Mouse (Mus musculus): ENCODE data around the gene Tsku.
A peak's percentile ranks its signal among the peaks of the same experiment; 100 is the strongest.

Tsku gene

DNA sequence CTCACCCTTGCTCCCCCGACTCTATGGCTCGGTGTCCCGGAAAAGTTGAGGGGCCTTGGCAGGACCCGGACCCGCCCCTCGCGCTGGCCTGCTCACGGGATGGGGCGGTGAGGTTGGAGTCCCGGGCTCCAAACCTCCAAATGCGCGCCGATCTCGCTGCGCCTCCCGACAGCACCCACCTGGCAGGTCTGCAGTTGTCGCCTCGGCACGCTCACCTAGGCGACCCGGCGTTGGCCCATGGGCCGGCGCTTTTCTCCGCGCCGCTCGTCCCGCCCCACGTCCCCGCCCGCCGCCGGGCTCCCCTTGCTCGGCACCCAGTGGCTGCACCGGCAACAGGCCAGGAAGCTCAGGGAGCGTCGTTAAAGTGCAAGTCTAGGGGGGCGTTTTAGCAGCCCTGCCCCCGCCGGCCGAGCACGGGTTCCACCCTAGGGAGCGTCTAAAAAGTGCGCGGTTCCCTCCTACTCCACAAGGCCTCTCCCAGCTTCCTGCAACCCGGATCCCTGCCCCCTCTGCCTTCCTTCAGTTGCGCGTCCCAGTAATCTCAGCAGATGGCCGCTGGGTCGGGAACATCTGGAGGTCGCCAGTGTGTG lies at the start of gene Tsku:
Gene Tsku (minus strand): TSS at position 266 of the 590 bp plus-strand sequence.
- peak; percentile 73 for DNase-seq

DNA sequence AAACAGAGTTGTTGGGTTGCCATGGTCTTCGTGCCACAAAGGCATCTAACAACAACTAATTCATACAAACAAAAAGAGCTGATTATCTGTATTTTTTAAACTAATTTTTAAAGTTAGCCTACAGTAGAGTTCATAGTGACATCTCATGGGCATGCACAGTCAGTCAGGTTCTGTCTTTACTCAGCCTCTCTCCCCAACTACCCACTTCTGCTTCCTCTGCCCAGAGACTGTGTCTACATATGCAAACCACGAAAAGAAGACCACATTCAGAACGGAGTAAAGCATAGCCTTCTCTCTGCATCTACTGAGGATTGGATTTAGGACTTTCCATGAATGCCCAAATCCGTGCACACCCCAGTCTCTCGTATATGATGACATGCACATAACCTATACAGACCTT lies 46.5 kb upstream of the Tsku start:
- DNase-seq: no peak

DNA sequence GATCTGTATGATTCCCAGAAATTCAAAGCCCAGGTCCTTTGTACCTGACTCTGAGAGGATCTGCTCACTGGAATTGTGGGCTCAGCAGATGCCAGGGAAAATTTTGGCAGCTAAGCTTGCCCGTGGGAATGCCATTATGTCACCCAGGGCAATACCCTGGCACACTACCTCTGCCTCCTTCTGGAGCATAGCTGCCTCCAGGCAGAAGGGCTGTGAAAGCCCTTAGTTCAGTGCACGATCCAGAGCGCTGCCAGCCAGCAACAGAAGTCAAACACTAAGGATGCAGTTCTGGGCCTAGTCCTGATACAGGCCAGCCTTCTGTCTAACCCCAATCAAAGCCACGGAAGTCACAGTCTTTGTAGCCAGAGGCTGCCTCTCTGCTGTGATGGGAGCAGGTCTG lies 42.9 kb upstream of the Tsku start:
- DNase-seq: no peak

DNA sequence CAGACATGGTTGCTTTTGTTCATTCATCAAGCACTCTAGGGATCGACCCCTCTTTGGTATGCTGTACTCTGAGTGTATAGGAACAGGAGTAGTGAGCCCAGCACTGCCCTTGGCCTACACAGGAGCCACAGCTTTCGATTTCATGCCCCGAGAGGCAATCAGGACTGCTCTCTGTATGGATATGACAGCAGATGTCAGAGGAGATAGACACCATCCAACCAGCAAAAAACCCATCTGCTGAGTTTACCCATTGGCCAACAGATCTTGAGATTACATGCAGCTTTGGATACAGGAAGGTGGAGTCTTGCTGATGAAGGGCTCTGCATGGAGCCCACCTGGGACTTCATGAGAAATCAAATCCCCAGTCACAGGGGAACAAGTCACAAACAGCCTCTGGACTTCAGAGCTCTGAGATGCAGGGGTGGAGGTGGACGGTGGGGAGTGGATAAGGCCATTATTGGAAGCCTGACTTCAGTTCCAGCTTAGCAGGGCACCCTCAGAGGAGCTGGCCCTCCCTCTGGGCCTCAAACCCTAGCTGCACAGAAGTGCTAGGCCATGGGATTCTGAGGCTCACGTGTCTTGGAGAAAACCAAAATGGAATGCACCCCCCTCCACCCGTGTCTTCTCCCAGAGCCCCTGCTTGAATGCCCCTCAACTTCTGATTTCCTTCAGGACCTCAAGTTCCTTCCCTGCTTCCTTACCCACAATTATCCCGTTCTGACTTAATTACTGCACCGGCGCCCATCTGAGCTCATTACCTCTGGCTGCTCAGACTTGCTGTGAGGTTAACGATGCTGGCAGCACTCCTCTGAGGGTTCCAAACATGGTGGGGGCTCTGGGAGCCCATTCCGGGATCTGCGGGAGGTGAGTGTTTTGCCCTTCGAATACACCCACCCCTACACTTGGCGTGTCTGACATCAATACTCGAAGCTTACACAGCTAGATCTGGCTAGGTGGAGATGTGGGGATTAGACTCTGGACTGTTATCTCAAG lies 41.8 kb upstream of the Tsku start:
- DNase-seq: no peak

DNA sequence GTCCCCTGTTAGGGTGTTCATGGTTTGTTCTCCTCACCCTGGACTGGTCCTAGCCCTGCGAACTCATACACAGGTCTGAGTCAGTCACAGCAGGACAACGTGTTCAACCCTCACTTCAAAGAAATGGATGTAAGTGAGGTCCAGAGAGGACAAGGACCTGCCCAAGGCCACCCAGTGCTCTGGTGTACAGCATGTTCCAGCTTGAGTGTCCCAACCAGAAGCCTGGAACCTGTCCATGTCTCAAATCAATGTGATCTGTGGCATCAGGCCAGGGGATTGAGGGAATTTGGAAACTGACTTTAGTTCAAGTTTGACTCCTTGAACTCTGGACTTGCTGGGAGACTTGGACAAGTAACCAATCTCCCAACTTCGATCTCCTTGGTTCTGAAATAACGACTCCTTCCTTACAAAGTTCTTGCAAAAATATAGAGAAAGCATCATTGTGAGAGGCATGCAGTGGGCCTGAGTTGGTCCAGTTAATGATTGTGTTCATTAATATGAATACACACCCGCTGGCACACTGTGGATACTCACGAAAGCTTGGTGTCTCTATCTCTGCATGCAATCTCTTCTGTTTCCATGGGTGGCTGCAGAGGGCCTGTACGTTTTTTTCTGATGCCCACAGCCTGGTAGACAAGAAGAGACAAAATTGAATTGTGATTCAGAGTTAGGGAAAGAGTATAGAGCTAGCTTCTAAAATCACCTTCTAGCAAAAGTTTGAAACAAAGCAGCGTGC lies 31.5 kb upstream of the Tsku start:
- no peak for DNase-seq

DNA sequence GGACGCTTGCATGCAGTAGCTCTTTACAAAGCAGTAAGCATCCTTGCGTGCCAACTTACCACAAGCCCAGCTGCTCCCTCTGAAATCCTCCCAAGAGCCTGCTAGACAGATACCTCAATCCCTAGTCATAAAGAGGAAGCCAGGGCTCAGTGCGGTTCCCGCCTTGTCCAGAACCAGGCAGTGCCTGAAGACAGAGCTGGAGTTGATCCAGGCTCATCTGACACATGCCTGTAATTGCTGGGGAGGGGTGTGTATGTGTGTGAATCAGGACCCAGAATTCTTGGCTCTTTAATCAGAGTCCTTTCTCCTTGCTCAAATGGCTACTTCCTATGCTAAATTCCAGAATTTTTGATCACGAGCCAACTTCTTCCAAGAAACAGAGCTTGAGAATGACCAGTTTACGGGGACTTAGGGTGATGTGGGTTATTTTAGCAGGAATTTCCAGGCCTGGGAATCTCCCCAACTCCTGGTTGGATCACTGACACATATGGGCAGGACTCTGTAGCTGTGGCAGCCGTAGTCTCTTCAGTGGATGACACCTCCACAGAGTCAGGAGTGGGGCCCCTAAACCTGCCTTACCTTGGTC lies 30.3 kb upstream of the Tsku start:
- DNase-seq: no peak

DNA sequence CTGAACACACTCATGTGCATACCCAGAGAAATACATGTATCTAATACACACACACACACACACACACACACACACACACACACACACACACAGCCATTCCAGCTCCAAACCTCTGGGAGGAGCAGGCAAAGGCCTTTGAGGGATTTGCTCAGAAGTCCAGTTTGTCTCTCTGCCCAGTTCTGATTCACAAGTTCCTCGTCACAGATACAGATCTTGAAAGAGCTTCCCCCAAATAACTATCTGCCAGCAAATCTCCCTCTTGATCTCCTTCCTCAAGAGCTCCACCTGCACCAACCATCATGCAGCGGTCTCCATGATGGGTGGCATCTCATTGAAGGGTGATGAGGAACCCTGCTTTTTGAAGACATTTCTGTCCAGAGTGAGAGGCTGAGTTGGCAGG lies 29.4 kb upstream of the Tsku start:
- no peak for DNase-seq

DNA sequence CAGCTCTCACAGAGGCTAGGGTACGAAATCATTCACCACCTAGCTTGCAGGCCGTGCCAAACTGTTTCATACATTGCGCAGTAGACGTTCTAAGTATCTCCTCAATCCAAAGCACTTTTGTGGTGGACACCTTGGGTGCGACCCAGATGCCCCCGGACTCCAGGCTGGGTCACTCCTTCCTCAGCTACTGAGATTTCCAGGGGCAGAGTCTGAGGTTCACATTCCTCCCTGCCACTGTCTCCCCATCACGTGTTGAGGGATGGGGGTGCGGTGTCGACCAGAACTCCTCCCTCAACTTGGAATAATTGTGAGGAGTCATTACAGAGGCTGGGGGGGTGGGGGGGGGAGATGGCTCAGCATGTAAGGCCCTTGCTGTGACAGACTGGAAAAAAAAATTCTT lies 28.5 kb upstream of the Tsku start:
- DNase-seq: no peak

DNA sequence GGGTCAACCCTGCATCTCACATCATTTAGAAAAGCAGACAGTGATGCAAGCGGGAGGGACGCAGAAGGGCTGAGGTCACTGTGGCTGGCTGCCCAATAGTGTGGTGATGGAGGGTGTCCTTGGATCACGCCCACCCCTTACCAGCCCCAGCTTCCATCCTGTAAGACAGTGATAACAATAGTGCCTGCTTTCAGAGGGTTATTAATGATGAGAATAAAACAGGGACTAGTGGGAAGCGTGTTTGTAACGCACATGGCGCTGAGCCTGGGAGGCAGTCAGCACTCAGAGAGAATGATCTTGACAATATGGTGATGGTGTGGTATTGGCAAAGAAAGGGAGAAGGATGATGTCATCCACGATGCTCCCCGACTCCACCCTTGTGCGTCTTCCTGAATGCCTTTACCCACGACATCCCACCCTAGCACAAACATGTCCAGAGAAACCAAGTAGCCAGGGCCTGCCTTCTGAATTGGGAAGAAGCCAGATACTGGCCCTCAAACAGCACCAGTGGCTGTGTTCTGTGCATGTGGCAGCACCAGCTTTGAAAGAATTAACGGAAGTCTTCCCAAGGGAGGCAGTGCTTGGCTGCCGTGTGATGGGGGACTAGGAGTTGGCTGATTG lies 27.9 kb upstream of the Tsku start:
- DNase-seq: peak; percentile 19

DNA sequence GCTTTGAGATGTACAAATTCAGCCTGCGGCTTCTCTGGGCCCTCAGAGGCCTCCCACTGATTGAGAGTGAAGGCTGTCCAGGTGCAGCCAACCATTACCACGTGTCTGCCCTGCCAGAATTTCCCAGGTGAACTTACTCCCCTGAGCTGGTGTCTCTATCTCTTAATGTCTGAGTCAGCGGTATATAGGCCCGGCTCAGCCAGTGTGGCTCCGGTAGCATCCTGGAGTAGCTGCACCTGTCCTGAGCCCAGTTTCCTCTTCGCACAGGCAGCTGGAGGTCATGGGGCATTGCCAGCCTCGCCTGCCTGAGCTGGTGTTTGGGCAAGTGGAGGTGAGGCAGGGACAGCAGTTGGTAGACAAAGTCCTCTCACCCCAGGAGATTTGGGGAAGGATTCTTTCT lies 26.1 kb upstream of the Tsku start:
- DNase-seq: no peak

DNA sequence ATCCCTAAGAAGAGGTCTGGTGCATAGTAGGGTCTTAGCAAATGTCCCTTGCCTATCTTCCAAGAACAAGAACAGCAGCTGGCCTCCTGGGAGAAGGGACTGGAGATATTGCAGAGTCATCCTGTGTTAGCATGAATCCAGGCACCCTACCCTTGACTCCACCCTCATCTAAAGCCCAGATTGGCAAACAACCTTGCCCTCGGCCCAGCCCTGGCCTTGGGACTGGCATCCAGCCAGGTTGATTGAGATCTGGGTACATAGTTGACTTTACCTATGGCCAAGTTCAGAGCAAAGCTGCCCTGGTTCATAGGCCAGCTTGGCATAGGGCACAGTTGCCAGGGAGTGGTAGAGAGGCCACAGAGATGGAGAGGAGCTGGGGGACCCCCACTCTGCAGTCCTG lies 24.0 kb upstream of the Tsku start:
- DNase-seq: no peak

DNA sequence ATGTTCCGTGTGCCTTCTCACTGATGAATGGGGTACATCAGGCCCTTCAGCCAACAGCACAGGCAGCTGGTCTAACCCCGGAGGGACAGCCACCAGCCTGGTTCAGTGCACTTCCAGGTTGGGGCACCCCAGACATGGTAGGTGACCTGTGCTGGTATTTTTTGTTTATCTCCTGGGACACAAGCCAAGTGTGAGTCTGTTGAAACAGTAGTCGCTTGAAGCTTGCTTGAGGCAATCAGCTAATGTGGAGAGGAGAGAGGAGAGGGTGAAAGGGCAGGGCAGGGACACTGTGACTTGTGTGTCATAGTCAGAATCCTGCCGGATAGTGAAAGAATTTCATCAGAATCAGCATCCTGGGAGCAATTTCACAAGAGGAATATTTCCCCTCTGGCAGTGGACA lies 22.2 kb upstream of the Tsku start:
- no peak for DNase-seq

DNA sequence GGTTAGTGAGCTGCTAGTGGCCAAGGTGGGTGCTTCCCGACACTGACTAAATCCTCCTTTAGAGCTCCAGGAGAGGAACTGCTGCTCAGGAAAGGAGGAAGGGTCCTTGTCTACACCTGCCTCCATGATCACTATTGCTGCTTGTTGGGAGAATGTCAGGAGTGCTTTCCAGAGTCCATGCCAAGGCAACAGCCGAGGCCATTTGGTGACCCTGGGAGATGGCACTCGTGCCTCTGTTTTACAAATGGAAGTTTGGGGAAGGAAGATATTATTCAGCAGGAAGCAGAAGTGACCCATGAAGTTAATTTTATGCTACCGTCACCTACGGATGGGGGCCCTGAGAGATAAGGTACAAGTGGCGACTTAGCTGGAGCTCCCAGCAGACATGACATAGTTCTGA lies 21.7 kb upstream of the Tsku start:
- DNase-seq: no peak

DNA sequence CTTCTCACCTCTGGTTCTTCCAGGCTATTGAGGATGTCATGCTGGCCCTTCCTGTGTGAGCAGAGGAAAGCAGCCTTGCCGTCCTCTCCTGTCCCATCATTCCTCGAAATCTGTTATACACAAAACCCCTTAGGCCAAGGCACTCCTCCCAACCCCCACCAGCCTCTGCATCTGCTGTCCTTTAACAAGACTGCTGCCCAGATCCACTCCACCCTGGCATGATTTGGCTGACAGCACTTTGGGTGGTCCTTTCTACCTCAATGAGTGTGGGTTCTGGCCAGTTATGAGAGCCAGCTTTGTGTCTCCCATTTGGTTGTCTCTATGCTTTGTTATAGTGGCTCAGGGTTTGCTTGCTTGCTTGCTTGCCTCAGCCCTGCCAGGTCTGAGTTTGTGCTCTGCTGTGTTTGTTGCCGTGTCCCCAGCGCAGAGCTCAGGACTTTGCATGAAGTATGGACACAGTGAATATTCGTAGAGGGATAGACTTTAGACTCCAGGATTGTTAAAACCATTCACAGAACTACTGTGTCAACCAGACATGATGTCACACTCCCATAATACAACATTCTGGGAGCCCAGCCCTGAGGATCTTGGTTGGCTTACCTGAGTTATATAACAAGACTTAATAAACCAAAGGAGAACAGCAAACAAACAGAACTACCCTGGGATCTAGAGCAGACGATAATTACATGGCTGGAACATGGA lies 19.2 kb upstream of the Tsku start:
- DNase-seq: no peak

DNA sequence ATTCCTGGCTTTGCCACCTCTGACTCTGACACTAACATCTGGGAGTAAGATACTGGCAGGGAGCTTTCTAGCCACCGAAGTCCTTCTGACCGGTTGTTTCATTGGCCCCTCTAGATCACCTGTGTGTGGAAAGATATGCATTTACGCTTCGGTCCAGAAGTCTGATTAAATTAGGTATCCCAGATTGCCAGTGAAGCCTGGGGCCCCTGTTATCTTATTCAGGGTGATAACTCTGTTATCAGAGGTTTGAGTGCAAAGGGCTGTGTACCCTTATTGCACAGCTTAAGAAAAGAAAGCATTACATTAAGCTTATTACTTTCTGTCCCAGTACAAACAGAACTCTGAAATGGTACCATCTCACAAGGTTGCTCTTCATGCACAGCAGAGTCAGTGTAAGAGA lies 18.1 kb upstream of the Tsku start:
- DNase-seq: no peak

DNA sequence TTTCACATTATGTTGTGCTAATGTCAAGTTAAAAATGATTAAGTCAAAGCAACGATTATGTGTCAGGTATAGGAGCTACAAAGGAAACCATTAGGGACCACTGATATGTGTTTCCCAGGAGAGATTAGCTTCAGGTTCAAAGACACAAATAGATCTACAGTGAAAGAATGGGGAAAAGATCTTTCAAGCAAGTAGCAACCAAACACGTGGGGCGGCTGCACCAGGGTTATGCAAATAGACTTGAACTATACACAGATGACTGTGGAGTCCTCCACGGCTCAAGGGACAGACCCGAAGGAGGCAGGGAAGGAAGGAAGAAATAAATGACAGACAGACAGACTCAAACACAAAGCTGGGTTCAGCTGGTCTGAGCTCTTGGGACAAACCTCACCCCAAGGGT lies 16.1 kb upstream of the Tsku start:
- DNase-seq: no peak

DNA sequence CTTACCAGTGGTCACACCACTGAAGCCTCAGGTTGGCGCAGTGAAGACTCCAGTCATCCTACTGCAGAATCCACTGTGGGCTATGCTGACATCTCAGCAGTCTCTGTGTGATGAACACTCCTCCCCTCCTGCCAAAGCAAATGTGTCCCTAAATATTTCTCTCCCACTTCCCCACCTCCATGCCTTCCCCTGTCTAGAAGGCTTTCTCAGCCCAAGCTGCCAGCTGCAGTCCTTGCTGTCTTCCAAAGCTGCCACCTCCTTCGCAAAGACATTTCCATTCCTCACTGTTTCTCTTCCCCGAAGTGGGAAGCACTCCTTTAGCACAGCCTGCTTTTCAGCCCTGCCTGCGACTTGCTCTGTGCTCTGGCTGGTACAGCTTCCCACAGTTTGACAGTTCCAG lies 10.0 kb upstream of the Tsku start:
- peak; percentile 70 for DNase-seq

DNA sequence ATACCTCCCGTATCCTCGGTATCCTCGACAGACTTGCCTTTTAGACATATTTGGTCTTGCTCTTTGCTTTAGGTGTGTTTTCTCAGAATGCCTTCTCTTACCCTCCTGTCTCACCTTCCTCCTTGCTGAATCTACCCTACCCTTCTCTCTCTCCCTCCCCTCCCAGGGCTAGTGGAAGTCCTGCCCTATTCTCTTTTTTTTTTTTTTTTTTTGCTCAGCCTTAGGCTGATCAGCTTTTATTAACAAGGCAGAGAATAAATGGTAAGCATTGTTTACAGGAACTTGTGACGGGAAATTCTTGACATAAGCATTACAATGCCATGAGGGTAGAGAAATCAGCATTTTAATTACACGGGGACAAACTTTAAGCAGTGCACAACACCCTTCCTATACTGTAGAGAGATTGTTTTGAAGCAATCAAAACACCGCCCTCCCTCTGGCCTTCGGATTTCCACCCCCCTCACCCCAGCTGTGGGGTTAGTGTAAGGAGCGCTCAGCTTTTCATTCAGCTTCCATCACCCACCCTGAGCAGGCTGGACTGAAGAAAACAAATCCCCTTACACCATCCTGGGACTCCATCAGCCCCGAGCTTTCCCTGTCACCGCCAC lies 8.7 kb upstream of the Tsku start:
- DNase-seq: no peak

DNA sequence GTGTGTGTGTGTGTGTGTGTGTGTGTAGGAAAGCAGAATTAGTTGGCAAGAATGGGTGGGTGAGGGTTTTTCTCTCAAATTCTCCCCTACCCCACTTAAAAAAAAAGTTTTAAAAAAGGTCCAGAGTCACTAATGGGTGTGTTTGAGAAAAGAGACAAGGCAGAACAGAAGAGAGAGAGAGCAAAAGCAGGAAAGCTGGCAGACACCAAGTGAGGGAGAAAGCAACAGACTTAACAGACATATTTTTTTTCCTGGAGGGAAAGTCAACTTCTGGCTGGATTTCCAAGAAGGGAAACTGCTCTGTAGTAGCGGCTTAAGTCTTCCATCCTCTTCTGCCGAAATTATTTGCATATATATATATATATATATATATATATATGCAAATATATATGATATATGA lies 534 bp upstream of the Tsku start:
- DNase-seq: no peak

DNA sequence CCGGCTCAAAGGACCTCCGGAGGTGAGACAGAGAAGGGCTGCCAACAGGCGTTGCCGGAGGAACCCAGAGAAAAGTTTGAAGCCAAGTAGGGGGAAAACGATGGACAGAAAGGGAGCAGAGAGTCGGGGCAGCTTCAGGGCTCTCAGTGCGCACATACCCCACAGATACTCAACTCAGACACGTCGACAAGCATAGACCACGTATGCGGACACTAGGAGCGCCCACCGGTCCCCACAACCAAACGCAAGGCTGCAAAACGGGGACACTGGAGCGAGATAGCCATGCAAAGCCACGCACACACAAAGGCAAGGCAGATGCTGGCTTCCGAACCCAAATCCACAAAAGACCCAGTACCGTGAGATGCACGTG lies 522 bp downstream of the Tsku start:
- no peak for DNase-seq

DNA sequence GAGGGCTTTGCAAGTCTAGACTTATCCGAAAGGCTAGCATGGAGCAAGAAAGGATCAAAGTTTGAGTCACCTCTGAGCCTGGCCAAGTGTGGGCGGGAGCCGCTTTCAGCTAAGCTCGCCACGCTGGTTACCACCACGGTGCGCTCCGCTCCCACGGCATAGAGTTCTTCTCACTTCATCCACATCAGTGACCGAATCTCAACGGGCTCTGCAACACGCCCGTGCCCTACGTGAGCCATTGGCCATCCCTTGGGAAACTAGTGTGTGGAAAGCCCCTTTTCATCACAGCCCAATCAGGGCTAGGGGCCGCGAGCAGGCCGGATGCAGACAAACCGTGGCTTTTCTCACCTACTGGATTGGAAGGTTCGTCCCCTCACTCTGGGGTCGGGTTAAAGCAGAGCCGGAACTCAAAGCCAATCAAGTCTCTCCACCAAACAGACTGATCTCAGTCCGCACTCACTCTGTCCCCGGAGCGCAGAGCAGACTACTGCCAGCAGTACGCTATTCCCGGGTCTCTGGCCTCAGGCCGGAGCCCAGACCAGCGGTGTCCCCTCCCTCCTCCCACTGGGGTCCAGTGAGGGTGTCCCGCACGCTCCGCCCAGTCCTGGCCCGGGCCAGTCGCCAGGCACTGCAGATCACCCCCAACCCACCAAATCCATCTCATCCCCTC lies 1.0 kb downstream of the Tsku start:
- DNase-seq: no peak
